Mouse (Mus musculus): ENCODE data around the gene Psg19. TPM values are rescaled to one million over a fixed set of nuclear protein-coding genes. Genes with fewer than 3 reads are reported as not detected.

Psg19 gene
- not detected for polyA plus RNA-seq (2015; fragmentation: Illumina TruSeq; extraction: RNeasy Lipid Tissue Mini Kit (QIAGEN cat#74804); ENCODE audit: insufficient read depth, low replicate concordance)

DNA sequence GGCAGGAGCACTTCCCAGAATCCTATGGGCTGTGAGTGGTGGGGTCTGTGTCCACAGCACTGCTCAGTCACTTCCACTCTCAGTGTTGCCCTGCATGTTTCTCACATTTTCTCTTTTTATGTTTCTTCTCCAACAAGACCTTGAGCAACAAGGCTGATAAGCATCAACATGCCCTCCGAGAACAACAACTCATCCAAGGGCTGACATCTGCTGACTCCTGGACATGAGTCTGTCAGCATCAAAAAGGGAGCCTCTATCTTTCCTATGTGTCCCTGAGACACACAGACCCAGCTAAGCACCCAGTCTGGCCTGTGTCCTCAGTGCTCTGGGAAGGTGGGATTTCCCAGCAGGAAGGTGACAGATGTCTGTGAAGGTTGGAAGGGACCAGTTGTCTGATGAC, at the start of gene Psg19:
TSS of gene Psg19 (minus strand) at position 101 of the 400 bp plus-strand sequence.

DNA sequence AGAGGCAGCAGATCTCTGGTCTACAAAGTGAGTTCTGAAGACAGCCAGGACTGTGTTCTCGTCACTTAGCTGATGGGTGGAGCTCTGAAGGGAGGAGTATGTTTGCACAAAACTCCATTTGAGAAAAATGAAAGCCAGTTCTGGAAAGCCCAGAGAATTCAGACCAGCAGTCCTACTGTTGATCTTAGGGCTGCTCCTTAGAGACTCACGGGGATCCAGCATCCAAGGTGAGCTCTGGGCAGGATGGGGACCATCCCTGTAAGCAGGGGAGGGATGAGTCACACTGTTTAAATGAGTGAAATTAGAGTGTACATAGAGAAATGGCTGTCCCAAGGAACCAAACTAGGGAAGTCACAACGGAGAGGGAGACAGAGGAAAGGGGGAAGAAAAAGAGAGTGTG, 41.5 kb upstream of the Psg19 start, which contains the start of gene Mill2:
TSS of gene Mill2 (plus strand) at position 102 of the 400 bp plus-strand sequence.

DNA sequence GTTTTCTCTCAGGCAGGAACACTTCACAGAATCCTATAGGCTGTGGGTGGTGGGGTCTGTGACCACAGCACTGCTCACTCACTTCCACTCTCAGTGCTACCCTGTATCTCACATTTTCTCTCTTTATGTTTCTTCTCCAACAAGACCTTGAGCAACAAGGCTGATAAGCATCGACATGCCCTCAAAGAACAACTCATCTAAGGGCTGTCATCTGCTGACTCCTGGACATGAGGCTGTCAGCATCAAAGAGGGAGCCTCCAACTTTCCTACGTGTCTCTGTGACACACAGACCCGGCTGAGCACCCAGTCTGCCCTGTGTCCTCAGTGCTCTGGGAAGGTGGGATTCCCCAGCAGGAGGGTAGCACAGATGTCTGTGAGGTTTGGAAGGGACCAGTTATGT, 23.2 kb upstream of the Psg19 start, which contains the start of gene Psg17:
TSS of gene Psg17 (minus strand) at position 101 of the 400 bp plus-strand sequence.

Other genes with a start within 250 kb of the Psg19 start
- gene Psg27, start 231.2 kb downstream of the Psg19 start, polyA plus RNA-seq (2015; fragmentation: Illumina TruSeq; extraction: RNeasy Lipid Tissue Mini Kit (QIAGEN cat#74804); ENCODE audit: insufficient read depth, low replicate concordance) = not detected
- not detected for gene Psg23, start 182.0 kb downstream of the Psg19 start, polyA plus RNA-seq (2015; fragmentation: Illumina TruSeq; extraction: RNeasy Lipid Tissue Mini Kit (QIAGEN cat#74804); ENCODE audit: insufficient read depth, low replicate concordance)
- gene Psg21, start 141.8 kb downstream of the Psg19 start, polyA plus RNA-seq (2015; fragmentation: Illumina TruSeq; extraction: RNeasy Lipid Tissue Mini Kit (QIAGEN cat#74804); ENCODE audit: insufficient read depth, low replicate concordance) = not detected
- not detected for gene Psg20, start 112.3 kb downstream of the Psg19 start, polyA plus RNA-seq (2015; fragmentation: Illumina TruSeq; extraction: RNeasy Lipid Tissue Mini Kit (QIAGEN cat#74804); ENCODE audit: insufficient read depth, low replicate concordance)
- gene Psg22, start 80.4 kb downstream of the Psg19 start, polyA plus RNA-seq (2015; fragmentation: Illumina TruSeq; extraction: RNeasy Lipid Tissue Mini Kit (QIAGEN cat#74804); ENCODE audit: insufficient read depth, low replicate concordance) = not detected
- not detected for gene Psg17, start 23.1 kb upstream of the Psg19 start, polyA plus RNA-seq (2015; fragmentation: Illumina TruSeq; extraction: RNeasy Lipid Tissue Mini Kit (QIAGEN cat#74804); ENCODE audit: insufficient read depth, low replicate concordance)
- gene Mill2, start 41.4 kb upstream of the Psg19 start, polyA plus RNA-seq (2015; fragmentation: Illumina TruSeq; extraction: RNeasy Lipid Tissue Mini Kit (QIAGEN cat#74804); ENCODE audit: insufficient read depth, low replicate concordance) = 6.1 TPM
- gene Pglyrp1, start 72.8 kb upstream of the Psg19 start, polyA plus RNA-seq (2015; fragmentation: Illumina TruSeq; extraction: RNeasy Lipid Tissue Mini Kit (QIAGEN cat#74804); ENCODE audit: insufficient read depth, low replicate concordance) = 28.9 TPM
- 17.3 TPM for gene Ccdc61, start 111.9 kb upstream of the Psg19 start, polyA plus RNA-seq (2015; fragmentation: Illumina TruSeq; extraction: RNeasy Lipid Tissue Mini Kit (QIAGEN cat#74804); ENCODE audit: insufficient read depth, low replicate concordance)
- 0.76 TPM for gene Nova2, start 127.4 kb upstream of the Psg19 start, polyA plus RNA-seq (2015; fragmentation: Illumina TruSeq; extraction: RNeasy Lipid Tissue Mini Kit (QIAGEN cat#74804); ENCODE audit: insufficient read depth, low replicate concordance)
- not detected for gene Nanos2, start 188.9 kb upstream of the Psg19 start, polyA plus RNA-seq (2015; fragmentation: Illumina TruSeq; extraction: RNeasy Lipid Tissue Mini Kit (QIAGEN cat#74804); ENCODE audit: insufficient read depth, low replicate concordance)
- 0.73 TPM for gene Mypop, start 192.7 kb upstream of the Psg19 start, polyA plus RNA-seq (2015; fragmentation: Illumina TruSeq; extraction: RNeasy Lipid Tissue Mini Kit (QIAGEN cat#74804); ENCODE audit: insufficient read depth, low replicate concordance)
- gene Irf2bp1, start 205.5 kb upstream of the Psg19 start, polyA plus RNA-seq (2015; fragmentation: Illumina TruSeq; extraction: RNeasy Lipid Tissue Mini Kit (QIAGEN cat#74804); ENCODE audit: insufficient read depth, low replicate concordance) = 6.8 TPM
- gene Foxa3, start 225.0 kb upstream of the Psg19 start, polyA plus RNA-seq (2015; fragmentation: Illumina TruSeq; extraction: RNeasy Lipid Tissue Mini Kit (QIAGEN cat#74804); ENCODE audit: insufficient read depth, low replicate concordance) = not detected
- gene Sympk, start 225.9 kb upstream of the Psg19 start, polyA plus RNA-seq (2015; fragmentation: Illumina TruSeq; extraction: RNeasy Lipid Tissue Mini Kit (QIAGEN cat#74804); ENCODE audit: insufficient read depth, low replicate concordance) = 43.3 TPM

Data from spleen, adult 10 weeks (tissue).